Mouse (Mus musculus) lung, adult 2 months (tissue): Measurements from ENCODE around the gene Rps15.

Experiments used
- CTCF ChIP-seq: fragments of 200-500 bp; IDR thresholded peaks from 2 replicates; pipeline ENCODE4 v1.5.1; 2011; ENCODE audit warnings: mild to moderate bottlenecking, low read length, control low read depth; ENCODE audit not compliant: insufficient read depth
- POLR2A ChIP-seq: fragments of 200-500 bp; IDR thresholded peaks from 2 replicates; pipeline ENCODE4 v1.6.1; 2011; ENCODE audit warnings: low read depth, mild to moderate bottlenecking, control low read depth, low read length, borderline replicate concordance; ENCODE audit errors: extremely low read depth

- TF ChIP-seq POLR2A (no peak), CTCF (no peak)
Observed at GRCm38 (mm10) chr10:80259861-80260641, 32.2 kb upstream of the Rps15 start.
